18 mouse cellular contexts compared by ENCODE assay signal in the genomic region with DNA sequence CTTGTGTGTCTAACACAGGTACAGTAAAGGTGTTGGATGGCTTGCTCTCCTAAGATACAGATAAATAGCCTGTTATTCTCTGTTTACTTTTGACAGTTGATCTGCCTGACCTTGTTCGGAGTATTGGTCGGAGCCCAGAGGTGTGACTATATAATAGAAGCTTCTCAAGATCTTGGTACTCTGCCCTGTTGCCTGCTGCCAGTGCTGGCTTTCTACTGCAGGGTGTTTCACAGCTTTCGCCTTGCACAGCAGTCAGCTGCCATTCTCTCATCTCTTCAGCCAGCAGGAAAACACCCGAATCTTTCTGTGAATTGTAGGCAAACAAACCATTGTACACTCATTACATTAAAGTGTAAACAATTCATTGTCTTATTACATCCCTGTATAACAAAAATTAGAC.
"Had no signal": no experiment of that assay in that cellular context is flagged by ENCODE, and none has a peak within 500 bp of the region (broad histone marks: within the 10 kb centered on the region; RNA-seq: fewer than 3 reads in every experiment).

No protein-coding gene starts in this region.

- H3K27me3 ChIP-seq: limb, embryonic 12.5 days; limb, embryonic 15.5 days; midbrain, embryonic 12.5 days; midbrain, embryonic 15.5 days had no signal

- H3K36me3 ChIP-seq: limb, embryonic 12.5 days; limb, embryonic 15.5 days; midbrain, embryonic 12.5 days; midbrain, embryonic 15.5 days had no signal

- DNase-seq: kidney, adult 9 months; kidney, postnatal 14 days; kidney, postnatal 4 days; layer of hippocampus, adult 9-11 months; liver, postnatal 0 days; lung, embryonic 14.5 days; thymus, adult 18-20 months; thymus, postnatal 14 days; thymus, postnatal 4 days had no signal

- H3K4me1 ChIP-seq: limb, embryonic 12.5 days; limb, embryonic 15.5 days; midbrain, embryonic 12.5 days; midbrain, embryonic 15.5 days had no signal

- H3K27ac ChIP-seq: layer of hippocampus, adult 2 months; limb, embryonic 12.5 days; limb, embryonic 15.5 days; liver, embryonic 14.5 days; macrophage; midbrain, embryonic 12.5 days; midbrain, embryonic 15.5 days had no signal

- H3K4me3 ChIP-seq: layer of hippocampus, adult 2 months; limb, embryonic 12.5 days; limb, embryonic 15.5 days; midbrain, embryonic 12.5 days; midbrain, embryonic 15.5 days had no signal

- H3K4me2 ChIP-seq: limb, embryonic 12.5 days; limb, embryonic 15.5 days; liver, embryonic 11.5 days; lung, embryonic 14.5 days; midbrain, embryonic 12.5 days; midbrain, embryonic 15.5 days had no signal

- H3K9ac ChIP-seq: limb, embryonic 12.5 days; limb, embryonic 15.5 days; liver, embryonic 14.5 days; liver, postnatal 0 days; lung, embryonic 14.5 days; midbrain, embryonic 12.5 days; midbrain, embryonic 15.5 days had no signal

- H3K9me3 ChIP-seq: limb, embryonic 12.5 days; limb, embryonic 15.5 days; midbrain, embryonic 12.5 days; midbrain, embryonic 15.5 days had no signal

- ATAC-seq: liver, postnatal 0 days; lung, postnatal 0 days; midbrain, embryonic 15.5 days had no signal
